Mouse (Mus musculus) CD4-positive, CD25-positive, alpha-beta regulatory T cell, adult 2 months (primary cell): ENCODE measurements around the gene C5ar1.
"Not testable (repeated sequence)": the region's sequence is repeated elsewhere in the genome, so short reads cannot be mapped to it uniquely, and the experiment has no call there.

Source experiments
- DNase-seq: peaks from one replicate; pipeline ENCODE4 v3.0.0-alpha.2; 2012; ENCODE audit warnings: low read depth, low spot score

Gene C5ar1

GRCm38 (mm10) chr7:16274922-16275890 is 15.9 kb upstream of the C5ar1 start:
- no peak for DNase-seq

- DNase-seq, result peak; percentile 92
These were observed 14.4 kb upstream of the C5ar1 start for GRCm38 (mm10) chr7:16273766-16274140.

- DNase-seq, result peak; percentile 96
These were observed 13.9 kb upstream of the C5ar1 start, which contains the start of gene Inafm1 for GRCm38 (mm10) chr7:16273081-16273765. Gene Inafm1, minus strand, starts transcription at chr7:16273617.

- DNase-seq, result peak; percentile 81
These were observed 13.3 kb upstream of the C5ar1 start for GRCm38 (mm10) chr7:16272681-16273080.

- no peak for DNase-seq
These were observed 11.8 kb upstream of the C5ar1 start for GRCm38 (mm10) chr7:16271139-16271538.

GRCm38 (mm10) chr7:16266593-16266992 is 7.3 kb upstream of the C5ar1 start:
- peak; percentile 13 for DNase-seq

GRCm38 (mm10) chr7:16265856-16266255 is 6.5 kb upstream of the C5ar1 start:
- no peak for DNase-seq

- DNase-seq, result peak; percentile 13
These were observed 4.5 kb upstream of the C5ar1 start for GRCm38 (mm10) chr7:16263843-16264242.

GRCm38 (mm10) chr7:16263015-16263787 is 3.9 kb upstream of the C5ar1 start:
- peak; percentile 92 for DNase-seq

GRCm38 (mm10) chr7:16261097-16261496 is 1.8 kb upstream of the C5ar1 start:
- DNase-seq, result no peak

- DNase-seq, result no peak
These were observed 1.5 kb downstream of the C5ar1 start for GRCm38 (mm10) chr7:16257830-16258229.

GRCm38 (mm10) chr7:16255963-16256362 is 3.4 kb downstream of the C5ar1 start:
- not testable (repeated sequence) for DNase-seq

- no peak for DNase-seq
These were observed 5.1 kb downstream of the C5ar1 start for GRCm38 (mm10) chr7:16254195-16254594.

- no peak for DNase-seq
These were observed 8.7 kb downstream of the C5ar1 start for GRCm38 (mm10) chr7:16250687-16251086.

GRCm38 (mm10) chr7:16245958-16246357 is 13.4 kb downstream of the C5ar1 start:
- peak; percentile 20 for DNase-seq

- no peak for DNase-seq
These were observed 15.3 kb downstream of the C5ar1 start, which contains the start of gene C5ar2 for GRCm38 (mm10) chr7:16244067-16244466. Gene C5ar2, minus strand, starts transcription at chr7:16244154.

GRCm38 (mm10) chr7:16242198-16242597 is 17.1 kb downstream of the C5ar1 start:
- DNase-seq, result no peak

GRCm38 (mm10) chr7:16241787-16242186 is 17.6 kb downstream of the C5ar1 start:
- DNase-seq, result no peak

- DNase-seq, result no peak
These were observed 18.4 kb downstream of the C5ar1 start for GRCm38 (mm10) chr7:16240978-16241303.

GRCm38 (mm10) chr7:16240281-16240977 is 18.9 kb downstream of the C5ar1 start:
- DNase-seq, result no peak

GRCm38 (mm10) chr7:16239554-16239997 is 19.8 kb downstream of the C5ar1 start:
- no peak for DNase-seq
